Mouse (Mus musculus): ENCODE data around the gene Trpm2.

- no peak for TF ChIP-seq CTCF (IDR thresholded peaks at IDR 0.05; ENCODE audit: control insufficient read depth, insufficient read depth, low read length)
- no peak for TF ChIP-seq POLR2A (IDR thresholded peaks at IDR 0.05; ENCODE audit: borderline replicate concordance, control insufficient read depth, low read depth, low read length)
Measured at GRCm38 (mm10) chr10:78008169-78008568, 37.8 kb upstream of the Trpm2 start.
